Mouse (Mus musculus): ENCODE measurements around the gene Tshz2. TPM values are rescaled to one million over a fixed set of nuclear protein-coding genes. Genes with fewer than 3 reads are reported as not detected.
"Not testable (repeated sequence)": the region's sequence is repeated elsewhere in the genome, so short reads cannot be mapped to it uniquely, and the experiment has no call there.

Gene Tshz2
- polyA plus RNA-seq, 1 experiment from 2014 or later = 14.8 TPM

- no peak for ATAC-seq (ENCODE audit: low FRiP score, low TSS enrichment)
- Histone ChIP-seq H3K27me3 (ENCODE audit: control insufficient read depth, insufficient read depth, low read length) (no peaks in the 10 kb centered on the region), H3K36me3 (ENCODE audit: control insufficient read depth, insufficient read depth, low read length) (no peaks in the 10 kb centered on the region), H3K4me2 (replicated peaks; ENCODE audit: low read depth, low read length) (no peak overlapping the region), H3K4me1 (ENCODE audit: control insufficient read depth, insufficient read depth, low read length) (no peaks in the 10 kb centered on the region), H3K9me3 (ENCODE audit: control insufficient read depth, low read length) (no peaks in the 10 kb centered on the region), H3K9ac (ENCODE audit: low read depth, low read length) (no peak overlapping the region), H3K4me3 (ENCODE audit: low read length) (no peak overlapping the region), H3K27ac (ENCODE audit: low read depth, low read length) (no peak overlapping the region)
- 80% methylated on average over 8 of the region's 8 CpGs for whole genome bisulfite sequencing
Measured at GRCm38 (mm10) chr2:169766247-169766646, 133.4 kb downstream of the Tshz2 start.

DNA sequence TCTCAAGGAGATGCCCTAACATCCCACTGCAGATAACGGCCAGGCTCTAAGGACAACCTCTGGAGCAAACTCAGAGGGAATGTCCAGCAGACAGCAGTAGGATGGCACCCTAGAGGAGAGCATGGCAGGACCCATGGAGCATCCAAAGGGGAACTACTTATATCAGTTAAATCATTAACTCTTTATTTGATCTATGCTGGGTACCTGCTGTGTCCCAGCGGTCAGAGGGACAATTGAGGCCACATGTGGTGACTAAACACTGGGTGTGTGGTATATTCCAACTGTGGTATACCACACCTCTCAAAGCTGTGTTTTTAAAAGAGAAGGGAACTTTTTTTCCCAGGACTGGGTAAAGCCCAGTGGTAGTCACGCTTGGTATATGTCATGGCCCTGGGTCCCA is 134.5 kb downstream of the Tshz2 start:
- no peaks in the 10 kb centered on the region for H3K9me3 ChIP-seq (ENCODE audit: control insufficient read depth, low read length)
- no peak for ATAC-seq (ENCODE audit: low FRiP score, low TSS enrichment)
- 78% methylated on average over 3 of the region's 3 CpGs for WGBS
- no peaks in the 10 kb centered on the region for H3K4me1 ChIP-seq (ENCODE audit: control insufficient read depth, insufficient read depth, low read length)
- H3K9ac ChIP-seq (ENCODE audit: low read depth, low read length) = no peak overlapping the region
- H3K4me3 ChIP-seq (ENCODE audit: low read length) = no peak overlapping the region
- H3K27ac ChIP-seq (ENCODE audit: low read depth, low read length) = no peak overlapping the region
- no peaks in the 10 kb centered on the region for H3K36me3 ChIP-seq (ENCODE audit: control insufficient read depth, insufficient read depth, low read length)
- no peak overlapping the region for H3K4me2 ChIP-seq (replicated peaks; ENCODE audit: low read depth, low read length)
- no peaks in the 10 kb centered on the region for H3K27me3 ChIP-seq (ENCODE audit: control insufficient read depth, insufficient read depth, low read length)

DNA sequence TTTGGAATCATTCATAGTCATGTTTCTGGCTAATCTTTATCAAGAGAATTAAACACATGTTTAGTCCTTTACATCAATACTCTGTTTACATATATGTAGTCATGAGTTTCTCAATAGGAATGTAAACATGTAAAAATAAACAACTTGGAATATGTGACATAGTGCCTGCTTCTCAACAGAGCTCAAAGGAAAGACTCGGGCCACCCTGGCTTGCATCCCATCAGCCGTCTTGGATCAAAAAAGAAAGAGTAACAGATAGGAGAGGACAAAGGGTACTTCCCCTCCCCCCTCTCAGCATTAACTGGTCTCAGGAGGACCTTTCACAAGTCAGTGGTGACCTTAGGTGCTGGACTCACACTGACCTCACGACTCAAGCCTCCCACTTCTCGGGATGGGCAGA is 142.3 kb downstream of the Tshz2 start:
- no peaks in the 10 kb centered on the region for H3K27me3 ChIP-seq (ENCODE audit: control insufficient read depth, insufficient read depth, low read length)
- no peaks in the 10 kb centered on the region for H3K36me3 ChIP-seq (ENCODE audit: control insufficient read depth, insufficient read depth, low read length)
- no peak for ATAC-seq (ENCODE audit: low FRiP score, low TSS enrichment)
- H3K9ac ChIP-seq (ENCODE audit: low read depth, low read length) = no peak overlapping the region
- H3K4me1 ChIP-seq (ENCODE audit: control insufficient read depth, insufficient read depth, low read length) = peaks cover 12% of the 10 kb centered on the region; the same call in 1 of the 2 replicates
- no peak overlapping the region for H3K27ac ChIP-seq (ENCODE audit: low read depth, low read length)
- H3K9me3 ChIP-seq (ENCODE audit: control insufficient read depth, low read length) = no peaks in the 10 kb centered on the region
- no peak overlapping the region for H3K4me2 ChIP-seq (replicated peaks; ENCODE audit: low read depth, low read length)
- no peak overlapping the region for H3K4me3 ChIP-seq (ENCODE audit: low read length)
- WGBS = 50% methylated on average over 4 of the region's 4 CpGs

- 24% methylated on average over 4 of the region's 4 CpGs for WGBS
- Histone ChIP-seq H3K4me3 (ENCODE audit: low read length) (no peak overlapping the region), H3K9ac (ENCODE audit: low read depth, low read length) (no peak overlapping the region), H3K36me3 (ENCODE audit: control insufficient read depth, insufficient read depth, low read length) (no peaks in the 10 kb centered on the region), H3K27me3 (ENCODE audit: control insufficient read depth, insufficient read depth, low read length) (no peaks in the 10 kb centered on the region), H3K9me3 (ENCODE audit: control insufficient read depth, low read length) (no peaks in the 10 kb centered on the region), H3K4me1 (ENCODE audit: control insufficient read depth, insufficient read depth, low read length) (peaks cover 12% of the 10 kb centered on the region; the same call in 1 of the 2 replicates), H3K27ac (ENCODE audit: low read depth, low read length) (no peak overlapping the region), H3K4me2 (replicated peaks; ENCODE audit: low read depth, low read length) (no peak overlapping the region)
- peak; percentile 40; the same call in 1 of the 2 replicates for ATAC-seq (ENCODE audit: low FRiP score, low TSS enrichment)
Measured at GRCm38 (mm10) chr2:169777242-169777641, 144.4 kb downstream of the Tshz2 start.

- Histone ChIP-seq H3K27ac (ENCODE audit: low read depth, low read length) (no peak overlapping the region; the same call in 1 of the 2 replicates), H3K9ac (ENCODE audit: low read depth, low read length) (no peak overlapping the region), H3K4me2 (replicated peaks; ENCODE audit: low read depth, low read length) (no peak overlapping the region), H3K27me3 (ENCODE audit: control insufficient read depth, insufficient read depth, low read length) (no peaks in the 10 kb centered on the region), H3K9me3 (ENCODE audit: control insufficient read depth, low read length) (no peaks in the 10 kb centered on the region), H3K4me1 (ENCODE audit: control insufficient read depth, insufficient read depth, low read length) (peaks cover 15% of the 10 kb centered on the region; the same call in 1 of the 2 replicates), H3K4me3 (ENCODE audit: low read length) (no peak overlapping the region), H3K36me3 (ENCODE audit: control insufficient read depth, insufficient read depth, low read length) (no peaks in the 10 kb centered on the region)
- 28% methylated on average over 2 of the region's 2 CpGs for WGBS
- no peak for ATAC-seq (ENCODE audit: low FRiP score, low TSS enrichment)
Measured at GRCm38 (mm10) chr2:169777764-169778163, 145.0 kb downstream of the Tshz2 start.

DNA sequence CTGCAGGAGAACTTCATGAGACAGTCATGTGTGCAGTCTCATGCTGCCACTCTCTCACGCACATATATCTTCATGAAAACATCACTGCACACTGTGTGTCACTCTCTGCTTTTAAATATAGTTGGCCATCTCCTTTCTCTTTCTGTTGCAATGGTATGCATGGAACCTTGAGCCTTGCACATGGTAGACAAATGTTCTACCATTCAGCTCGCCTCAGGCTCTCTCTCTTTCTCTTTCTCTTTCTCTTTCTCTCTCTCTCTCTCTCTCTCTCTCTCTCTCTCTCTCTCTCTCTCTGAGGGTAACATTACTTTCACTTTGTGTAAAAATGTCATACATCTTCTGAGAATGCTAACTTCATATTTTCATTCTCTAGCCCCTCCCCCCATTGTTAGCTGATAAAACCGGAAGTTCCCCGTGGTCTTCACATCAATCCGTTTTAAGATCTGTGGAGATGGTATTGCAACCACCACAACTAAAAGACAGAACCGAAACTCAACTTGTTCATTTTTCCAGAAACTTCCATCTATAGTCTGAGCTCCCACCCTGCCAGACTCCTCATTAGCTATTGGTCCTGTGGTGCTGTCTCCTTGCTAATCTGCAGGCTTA is 146.0 kb downstream of the Tshz2 start:
- Histone ChIP-seq H3K9me3 (ENCODE audit: control insufficient read depth, low read length) (no peaks in the 10 kb centered on the region), H3K4me2 (replicated peaks; ENCODE audit: low read depth, low read length) (no peak overlapping the region), H3K9ac (ENCODE audit: low read depth, low read length) (no peak overlapping the region), H3K27me3 (ENCODE audit: control insufficient read depth, insufficient read depth, low read length) (no peaks in the 10 kb centered on the region), H3K27ac (ENCODE audit: low read depth, low read length) (no peak overlapping the region), H3K4me3 (ENCODE audit: low read length) (no peak overlapping the region), H3K4me1 (ENCODE audit: control insufficient read depth, insufficient read depth, low read length) (peaks cover 19% of the 10 kb centered on the region; the same call in 1 of the 2 replicates), H3K36me3 (ENCODE audit: control insufficient read depth, insufficient read depth, low read length) (no peaks in the 10 kb centered on the region)
- WGBS = 85% methylated on average over 6 of the region's 6 CpGs
- ATAC-seq (ENCODE audit: low FRiP score, low TSS enrichment) = no peak

GRCm38 (mm10) chr2:169781671-169782070 is 148.9 kb downstream of the Tshz2 start:
- H3K4me3 ChIP-seq (ENCODE audit: low read length); ATAC-seq (ENCODE audit: low FRiP score, low TSS enrichment); H3K9ac ChIP-seq (ENCODE audit: low read depth, low read length); H3K9me3 ChIP-seq (ENCODE audit: control insufficient read depth, low read length); H3K36me3 ChIP-seq (ENCODE audit: control insufficient read depth, insufficient read depth, low read length); H3K4me2 ChIP-seq (replicated peaks; ENCODE audit: low read depth, low read length); H3K27me3 ChIP-seq (ENCODE audit: control insufficient read depth, insufficient read depth, low read length); H3K27ac ChIP-seq (ENCODE audit: low read depth, low read length): not testable (repeated sequence)
- H3K4me1 ChIP-seq (ENCODE audit: control insufficient read depth, insufficient read depth, low read length) = peaks cover 21% of the 10 kb centered on the region; the same call in 1 of the 2 replicates

GRCm38 (mm10) chr2:169782874-169783680 is 150.3 kb downstream of the Tshz2 start:
- Histone ChIP-seq H3K4me2 (replicated peaks; ENCODE audit: low read depth, low read length) (no peak overlapping the region), H3K9ac (ENCODE audit: low read depth, low read length) (no peak overlapping the region), H3K4me3 (ENCODE audit: low read length) (no peak overlapping the region), H3K9me3 (ENCODE audit: control insufficient read depth, low read length) (no peaks in the 10 kb centered on the region), H3K4me1 (ENCODE audit: control insufficient read depth, insufficient read depth, low read length) (peaks cover 21% of the 10 kb centered on the region; the same call in 1 of the 2 replicates), H3K27me3 (ENCODE audit: control insufficient read depth, insufficient read depth, low read length) (no peaks in the 10 kb centered on the region), H3K36me3 (ENCODE audit: control insufficient read depth, insufficient read depth, low read length) (no peaks in the 10 kb centered on the region), H3K27ac (ENCODE audit: low read depth, low read length) (no peak overlapping the region)
- WGBS = 39% methylated on average over 26 of the region's 26 CpGs
- ATAC-seq (ENCODE audit: low FRiP score, low TSS enrichment) = no peak

- no peak overlapping the region for H3K4me3 ChIP-seq (ENCODE audit: low read length)
- H3K9ac ChIP-seq (ENCODE audit: low read depth, low read length) = no peak overlapping the region
- H3K4me2 ChIP-seq (replicated peaks; ENCODE audit: low read depth, low read length) = no peak overlapping the region
- H3K9me3 ChIP-seq (ENCODE audit: control insufficient read depth, low read length) = no peaks in the 10 kb centered on the region
- 85% methylated on average over 2 of the region's 2 CpGs for WGBS
- H3K4me1 ChIP-seq (ENCODE audit: control insufficient read depth, insufficient read depth, low read length) = peaks cover 26% of the 10 kb centered on the region; the same call in 1 of the 2 replicates
- H3K27ac ChIP-seq (ENCODE audit: low read depth, low read length) = no peak overlapping the region
- H3K27me3 ChIP-seq (ENCODE audit: control insufficient read depth, insufficient read depth, low read length) = no peaks in the 10 kb centered on the region
- H3K36me3 ChIP-seq (ENCODE audit: control insufficient read depth, insufficient read depth, low read length) = no peaks in the 10 kb centered on the region
- no peak for ATAC-seq (ENCODE audit: low FRiP score, low TSS enrichment)
Measured at GRCm38 (mm10) chr2:169783681-169784033, 150.8 kb downstream of the Tshz2 start.

Measured in kidney, embryonic 14.5 days (tissue).